8 mouse cellular contexts compared by ENCODE assay signal in genomic region chr12:79970227-79970901, GRCm38 (mm10).
A peak's percentile ranks its signal among the peaks of the same experiment; 100 is the strongest.
DNase-seq lines count a peak whose midpoint lies in the region; ATAC-seq lines count a peak whose summit lies in the region.

No protein-coding gene starts in this region.

- peak overlapping the region; percentile 89 for H3K27ac ChIP-seq in embryonic facial prominence, embryonic 14.5 days (replicated peaks; ENCODE audit: low read depth, low read length)
- H3K27ac ChIP-seq in heart, embryonic 14.5 days (replicated peaks in 1 of 2; ENCODE audit: control insufficient read depth in 1 of 2, insufficient read depth in 1 of 2, low read depth in 2 of 2, low read length in 2 of 2) = peak overlapping the region; percentile 71 to 79
- peak overlapping the region; percentile 73 for H3K27ac ChIP-seq in midbrain, embryonic 16.5 days (ENCODE audit: low read length)

- H3K4me3 ChIP-seq in embryonic facial prominence, embryonic 14.5 days (ENCODE audit: low read depth, low read length) = no peak overlapping the region
- no peak overlapping the region for H3K4me3 ChIP-seq in heart, embryonic 14.5 days (ENCODE audit: control insufficient read depth in 1 of 2, insufficient read depth in 1 of 2, low read depth in 1 of 2, low read length in 2 of 2)
- no peak overlapping the region for H3K4me3 ChIP-seq in midbrain, embryonic 16.5 days (ENCODE audit: low read depth, low read length)

- H3K4me1 ChIP-seq in embryonic facial prominence, embryonic 14.5 days (ENCODE audit: control insufficient read depth, insufficient read depth, low read length) = peaks cover 73% of the 10 kb centered on the region
- H3K4me1 ChIP-seq in heart, embryonic 14.5 days (ENCODE audit: control insufficient read depth in 2 of 2, insufficient read depth in 2 of 2, low read length in 2 of 2) = peaks cover 61 to 62% of the 10 kb centered on the region in 2 experiments
- peaks cover 17% of the 10 kb centered on the region for H3K4me1 ChIP-seq in midbrain, embryonic 16.5 days (ENCODE audit: control insufficient read depth, insufficient read depth, low read length)

- WGBS in embryonic facial prominence, embryonic 14.5 days = 18% methylated on average over 13 of the region's 13 CpGs
- 40% methylated on average over 13 of the region's 13 CpGs for WGBS in heart, embryonic 14.5 days
- WGBS in midbrain, embryonic 16.5 days = 20% methylated on average over 13 of the region's 13 CpGs

- no peaks in the 10 kb centered on the region for H3K9me3 ChIP-seq in embryonic facial prominence, embryonic 14.5 days (ENCODE audit: control insufficient read depth, low read length)
- no peaks in the 10 kb centered on the region for H3K9me3 ChIP-seq in heart, embryonic 14.5 days (ENCODE audit: control insufficient read depth, low read length)
- no peaks in the 10 kb centered on the region for H3K9me3 ChIP-seq in midbrain, embryonic 16.5 days (replicated peaks; ENCODE audit: control insufficient read depth, low read length, poor library complexity, severe bottlenecking)

- peak; percentile 53; the same call in 1 of the 2 replicates for ATAC-seq in embryonic facial prominence, embryonic 14.5 days (ENCODE audit: low read depth)
- ATAC-seq in heart, embryonic 14.5 days (ENCODE audit: insufficient number of reproducible peaks, insufficient read depth, low FRiP score, low read depth) = no peak
- ATAC-seq in midbrain, embryonic 16.5 days = peak; percentile 69
- ATAC-seq in inflammation-experienced regulatory T-cells, adult 6 months = no peak

- no peaks in the 10 kb centered on the region for H3K27me3 ChIP-seq in embryonic facial prominence, embryonic 14.5 days (replicated peaks; ENCODE audit: control insufficient read depth, insufficient read depth, low read length)
- H3K27me3 ChIP-seq in heart, embryonic 14.5 days (ENCODE audit: control insufficient read depth, insufficient read depth, low read length) = no peaks in the 10 kb centered on the region
- H3K27me3 ChIP-seq in midbrain, embryonic 16.5 days (ENCODE audit: control insufficient read depth, insufficient read depth, low read depth, low read length) = no peaks in the 10 kb centered on the region

- DNase-seq in lung, postnatal 10 days = peak; percentile 48
- DNase-seq in lung, postnatal 25 days (ENCODE audit: low spot score) = no peak
- DNase-seq in embryonic facial prominence, embryonic 14.5 days (ENCODE audit: low spot score) = peak; percentile 82
- peak; percentile 79 for DNase-seq in layer of hippocampus, adult 9-11 months
- DNase-seq in yolk sac, embryonic 10.5 days (ENCODE audit: low spot score) = no peak

- peak overlapping the region; percentile 10; the same call in 1 of the 2 replicates for H3K9ac ChIP-seq in embryonic facial prominence, embryonic 14.5 days (ENCODE audit: low read depth, low read length)
- H3K9ac ChIP-seq in heart, embryonic 14.5 days (ENCODE audit: low read length) = peak overlapping the region; percentile 54; the same call in 1 of the 2 replicates
- no peak overlapping the region for H3K9ac ChIP-seq in midbrain, embryonic 16.5 days (ENCODE audit: low read depth, low read length)

- no peaks in the 10 kb centered on the region for H3K36me3 ChIP-seq in embryonic facial prominence, embryonic 14.5 days (ENCODE audit: control insufficient read depth, insufficient read depth, low read length)
- H3K36me3 ChIP-seq in heart, embryonic 14.5 days (ENCODE audit: control insufficient read depth, insufficient read depth, low read length) = no peaks in the 10 kb centered on the region
- H3K36me3 ChIP-seq in midbrain, embryonic 16.5 days (ENCODE audit: control insufficient read depth, insufficient read depth, low read length) = no peaks in the 10 kb centered on the region

- H3K4me2 ChIP-seq in embryonic facial prominence, embryonic 14.5 days (ENCODE audit: low read depth, low read length) = no peak overlapping the region
- H3K4me2 ChIP-seq in heart, embryonic 14.5 days (ENCODE audit: low read length) = no peak overlapping the region
- H3K4me2 ChIP-seq in midbrain, embryonic 16.5 days (ENCODE audit: low read length) = no peak overlapping the region

Comparison
In these comparisons a context has a peak if more than half of its experiments do, and no peak if none do; other contexts are left out.
1. DNase-seq: peak in lung, postnatal 10 days (single experiment), embryonic facial prominence, embryonic 14.5 days (single experiment) and layer of hippocampus, adult 9-11 months (single experiment); none in lung, postnatal 25 days (single experiment) and yolk sac, embryonic 10.5 days (single experiment).
2. ATAC-seq: peak in embryonic facial prominence, embryonic 14.5 days (single experiment) and midbrain, embryonic 16.5 days (single experiment); none in heart, embryonic 14.5 days (single experiment) and inflammation-experienced regulatory T-cells, adult 6 months (single experiment).
3. Peak in every context shown above with its lines, with median percentiles within 50 percentile points of each other: H3K27ac ChIP-seq.